Mouse (Mus musculus) kidney, adult 8-10 months (tissue): ENCODE measurements around the gene Ints5.
A peak's percentile ranks its signal among the peaks of the same experiment; 100 is the strongest.
"Not testable (repeated sequence)": the region's sequence is repeated elsewhere in the genome, so short reads cannot be mapped to it uniquely, and the experiment has no call there.

ENCODE experiments used
- DNase-seq, 2 experiments: peaks; one replicate each; pipeline ENCODE4 v3.0.0; 2022

Gene Ints5

GRCm38 (mm10) chr19:8892829-8893766 lies at the start of gene Ints5:
Gene Ints5, plus strand, starts transcription at chr19:8893005.
- peak; percentile 75 to 84 for DNase-seq

DNA sequence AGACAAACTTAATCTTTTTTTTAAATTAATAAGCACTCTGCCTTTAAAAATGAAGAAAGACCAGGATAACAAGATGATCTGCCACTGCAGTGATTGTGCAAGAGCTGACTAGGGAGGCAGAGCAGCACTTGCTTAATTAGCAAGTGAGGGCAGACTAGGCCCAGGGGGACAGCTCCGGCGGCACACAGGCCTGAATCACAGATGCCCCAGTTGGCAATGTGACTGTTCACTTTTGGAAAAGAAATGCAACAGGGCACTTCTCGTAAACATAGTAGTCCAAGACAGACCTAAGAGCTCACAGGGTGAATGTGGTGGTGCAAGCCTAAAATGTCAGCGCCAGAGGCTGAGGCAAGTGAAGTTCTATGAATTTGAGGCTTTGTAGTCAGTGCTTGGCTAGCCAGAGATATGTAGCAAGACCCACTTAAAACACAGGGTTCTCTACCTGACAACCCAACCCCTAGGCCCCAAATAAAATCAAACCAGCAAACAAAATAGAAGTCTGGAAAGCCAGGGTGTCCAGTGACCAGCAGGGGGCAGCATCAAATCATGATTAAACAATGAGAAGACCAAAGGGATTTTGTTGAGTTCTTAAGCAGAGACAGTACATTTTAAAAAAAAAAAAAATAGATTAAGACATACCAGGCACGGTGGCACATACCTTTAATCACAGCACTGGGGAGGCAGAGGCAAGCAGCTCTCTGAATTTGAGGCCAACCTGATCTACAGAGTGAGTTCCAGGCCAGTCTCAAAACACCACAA lies 48.3 kb upstream of the Ints5 start:
- peak; percentile 60 to 78 for DNase-seq

GRCm38 (mm10) chr19:8848356-8848755 lies 44.4 kb upstream of the Ints5 start:
- DNase-seq: no peak

- no peak for DNase-seq
Measured at GRCm38 (mm10) chr19:8850402-8850901, 42.4 kb upstream of the Ints5 start, which contains the start of gene Lrrn4cl. Gene Lrrn4cl, plus strand, starts transcription at chr19:8850768.

DNA sequence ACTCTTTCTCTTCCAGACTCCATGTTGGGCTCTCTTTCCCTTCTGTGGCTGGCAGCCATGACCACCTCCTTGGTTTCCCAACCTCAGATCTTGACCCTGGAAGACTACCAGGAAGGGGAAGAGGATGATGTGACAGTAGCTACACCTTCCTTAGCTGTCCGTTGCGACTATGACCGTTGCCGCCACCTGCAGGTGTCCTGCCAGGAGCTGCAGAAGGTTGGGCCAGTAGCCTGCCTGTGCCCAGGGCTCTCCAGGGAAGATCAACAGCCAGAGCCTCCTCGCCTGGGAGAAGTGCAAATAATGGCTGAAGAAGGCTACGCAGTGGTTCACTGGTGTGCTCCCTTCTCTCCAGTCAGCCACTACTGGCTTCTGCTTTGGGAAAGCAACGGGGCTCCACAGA lies 41.2 kb upstream of the Ints5 start:
- no peak for DNase-seq

GRCm38 (mm10) chr19:8852236-8852928 lies 40.4 kb upstream of the Ints5 start:
- no peak for DNase-seq

- DNase-seq: no peak
Measured at GRCm38 (mm10) chr19:8853117-8853516, 39.7 kb upstream of the Ints5 start.

- DNase-seq: peak; percentile 52 to 64
Measured at GRCm38 (mm10) chr19:8857689-8858088, 35.1 kb upstream of the Ints5 start.

DNA sequence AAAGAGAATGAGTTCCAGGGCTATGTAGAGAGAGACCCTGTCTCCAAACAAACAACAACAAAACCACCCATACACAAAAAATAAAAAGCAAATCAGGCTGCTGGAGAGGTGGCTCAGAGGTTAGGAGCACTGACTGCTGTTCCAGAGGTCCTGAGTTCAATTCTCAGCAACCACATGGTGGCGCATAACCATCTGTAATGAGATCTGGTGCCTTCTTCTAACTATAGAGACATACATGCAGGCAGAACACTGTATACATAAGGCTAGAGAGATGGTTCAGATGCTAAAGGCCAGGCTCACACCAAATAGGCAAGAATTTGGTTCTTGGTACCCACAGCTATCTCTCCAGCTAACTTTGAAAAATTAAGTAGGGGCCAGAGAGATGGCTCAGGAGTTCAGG lies 33.8 kb upstream of the Ints5 start:
- no peak for DNase-seq

DNA sequence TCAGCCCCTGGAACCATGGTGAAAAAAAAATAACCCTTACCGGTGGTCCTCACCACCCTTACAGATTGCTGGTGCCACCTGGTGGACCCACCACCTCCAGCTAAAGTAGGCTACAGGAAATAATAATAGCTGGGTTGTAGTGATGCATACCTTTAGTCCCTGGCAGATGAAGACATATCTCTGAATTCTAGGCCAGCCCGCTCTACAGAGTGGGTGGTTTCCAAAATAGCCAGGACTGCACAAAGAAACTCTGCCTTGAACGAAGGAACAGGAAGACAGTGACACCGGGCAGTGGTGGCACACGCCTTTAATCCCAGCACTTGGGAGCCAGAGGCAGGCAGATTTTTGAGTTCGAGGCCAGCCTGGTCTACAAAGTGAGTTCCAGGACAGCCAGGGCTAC lies 28.5 kb upstream of the Ints5 start:
- no peak for DNase-seq

DNA sequence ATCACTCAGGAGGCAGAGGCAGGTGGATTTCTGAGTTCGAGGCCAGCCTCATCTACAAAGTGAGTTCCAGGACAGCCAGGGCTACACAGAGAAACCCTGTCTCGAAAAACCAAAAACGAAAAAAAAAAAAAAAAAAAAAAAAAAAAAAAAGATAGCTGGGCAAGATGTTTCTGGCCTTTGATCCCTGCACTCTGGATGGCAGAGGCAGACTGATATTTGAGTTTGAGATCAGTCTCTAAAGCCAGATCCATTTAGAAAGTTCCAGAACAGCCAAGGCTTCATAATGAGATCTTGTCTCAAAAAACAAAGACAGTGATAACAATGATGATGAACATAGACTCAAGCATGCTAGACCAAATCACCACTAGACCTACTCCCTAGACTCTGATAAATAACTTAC lies 22.4 kb upstream of the Ints5 start:
- not testable (repeated sequence) for DNase-seq

GRCm38 (mm10) chr19:8870838-8871237 lies 22.0 kb upstream of the Ints5 start:
- no peak for DNase-seq

DNA sequence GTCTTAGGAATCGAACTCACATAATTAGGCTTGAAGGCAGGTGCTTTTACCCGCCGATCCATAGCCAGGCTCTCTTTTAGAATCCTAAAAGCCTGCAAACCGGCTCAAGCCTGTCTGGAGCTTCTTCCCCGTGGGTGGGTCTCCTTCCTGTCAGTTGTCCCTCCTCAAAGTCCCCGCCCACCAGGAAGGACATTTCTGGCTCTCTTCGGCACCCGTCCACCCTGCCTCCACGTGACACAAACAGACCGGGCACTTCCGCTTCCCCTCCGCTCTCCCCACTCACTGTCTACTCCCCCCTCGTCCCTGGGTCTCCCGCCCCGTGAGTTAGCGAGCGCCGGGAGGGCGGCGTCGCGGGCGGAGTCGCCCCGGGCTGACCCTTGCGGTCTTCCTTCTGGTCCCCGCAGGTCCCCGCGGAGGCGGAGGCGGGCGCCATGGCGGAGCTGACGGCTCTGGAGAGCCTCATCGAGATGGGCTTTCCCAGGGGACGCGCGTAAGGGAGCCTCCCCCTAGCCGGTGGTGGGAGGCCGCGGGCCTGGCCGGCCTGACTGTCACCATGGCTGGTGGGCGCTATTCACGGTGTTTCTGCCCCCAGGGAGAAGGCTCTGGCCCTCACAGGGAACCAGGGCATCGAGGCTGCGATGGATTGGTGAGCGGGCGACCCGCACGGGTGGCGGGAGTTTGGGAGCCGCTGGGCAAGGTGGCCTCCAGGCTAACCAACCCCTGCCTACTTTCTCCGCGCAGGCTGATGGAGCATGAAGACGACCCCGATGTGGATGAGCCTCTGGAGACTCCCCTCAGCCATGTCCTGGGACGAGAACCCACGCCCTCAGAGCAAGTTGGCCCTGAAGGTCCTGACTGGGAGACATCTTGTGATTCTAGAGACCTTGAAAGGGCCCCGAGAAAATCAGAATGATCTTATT lies 21.3 kb upstream of the Ints5 start, which contains the start of gene Ubxn1:
Gene Ubxn1, plus strand, starts transcription at position 230 of the 920 bp plus-strand sequence.
- peak; percentile 98 for DNase-seq

DNA sequence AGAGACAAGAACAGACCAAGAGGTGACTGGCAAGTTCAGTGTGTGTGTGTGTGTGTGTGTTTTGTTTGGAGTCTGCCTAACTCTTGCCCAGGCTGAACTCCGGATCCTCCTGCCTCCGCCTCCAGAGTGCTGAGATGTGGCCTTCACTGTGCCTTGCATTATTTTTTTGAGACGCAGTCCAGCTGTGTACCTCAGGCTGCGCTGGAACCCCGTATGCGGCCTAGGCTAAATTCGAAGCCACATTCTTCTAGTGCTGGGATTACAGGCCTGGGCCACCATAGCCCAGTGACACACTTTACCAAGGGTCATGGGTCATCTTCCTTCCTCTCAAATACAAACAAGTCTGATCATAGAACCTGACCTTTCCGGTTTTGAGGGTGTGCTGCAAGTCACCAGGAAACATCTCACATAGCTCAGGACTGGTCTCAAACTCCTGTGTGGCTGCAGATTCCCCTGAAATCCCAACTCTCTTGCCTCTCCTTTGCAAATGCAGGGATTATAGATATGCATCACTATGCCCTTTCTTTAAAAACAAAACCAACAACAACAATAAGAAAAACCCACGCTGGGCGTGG lies 20.5 kb upstream of the Ints5 start:
- no peak for DNase-seq

GRCm38 (mm10) chr19:8875031-8875430 lies 17.8 kb upstream of the Ints5 start:
- DNase-seq: no peak

DNA sequence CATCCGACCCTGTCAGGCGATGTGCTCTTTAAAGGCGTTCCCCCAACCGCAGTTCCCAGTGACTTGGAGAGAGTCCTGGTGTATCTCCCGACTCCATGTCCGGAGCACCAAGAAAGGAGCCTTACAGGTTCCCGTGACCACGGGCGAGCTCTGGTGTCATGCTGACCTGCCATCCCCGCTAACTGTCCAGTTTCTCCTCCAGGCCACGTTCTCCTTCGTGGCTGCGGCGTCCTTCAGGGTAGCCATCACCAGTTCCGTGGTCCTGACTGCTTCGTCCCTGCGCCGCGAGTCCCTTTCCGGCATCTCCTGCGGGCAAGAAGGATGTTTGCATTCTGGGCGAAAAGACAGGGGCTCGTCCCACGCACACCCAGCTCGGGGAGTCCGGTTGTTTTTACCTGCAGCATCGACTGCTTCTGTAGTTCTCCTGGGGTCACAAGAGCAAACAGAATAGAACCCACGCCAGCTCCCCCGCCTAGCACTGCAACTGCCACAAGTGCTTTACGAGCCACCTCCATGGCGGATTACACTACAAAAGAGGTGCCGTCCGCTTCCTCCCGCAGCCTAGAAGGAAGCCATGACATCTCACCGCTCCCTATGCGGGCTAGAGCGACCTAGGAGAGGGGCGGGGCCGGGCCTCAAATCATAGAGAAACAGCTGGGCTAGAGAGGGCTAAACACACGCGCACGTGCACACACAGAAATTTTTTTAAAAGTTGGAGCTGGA lies 12.3 kb upstream of the Ints5 start, which contains the start of gene Uqcc3:
Gene Uqcc3, minus strand, starts transcription at position 613 of the 723 bp plus-strand sequence.
- peak; percentile 92 to 93 for DNase-seq

DNA sequence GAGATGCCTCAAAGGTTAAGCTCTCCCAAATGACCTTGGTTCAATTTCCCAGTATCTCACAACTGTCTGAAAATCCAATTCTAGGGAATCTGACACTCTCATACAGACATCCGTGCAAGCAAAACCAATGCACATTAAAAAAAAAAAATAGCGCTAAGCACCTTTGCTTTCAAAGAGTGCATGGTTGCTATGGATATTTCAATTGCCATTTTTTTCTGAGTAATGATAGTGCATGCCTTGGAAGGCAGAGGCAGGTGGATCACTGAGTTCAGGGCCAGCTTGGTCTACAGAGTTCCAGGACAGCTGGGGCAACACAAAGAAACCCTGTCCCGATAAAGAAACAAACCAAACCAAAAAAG lies 11.8 kb upstream of the Ints5 start:
- no peak for DNase-seq

- no peak for DNase-seq
Measured at GRCm38 (mm10) chr19:8883616-8884015, 9.2 kb upstream of the Ints5 start, which contains the start of the genes Lbhd1 and Gm49403. Gene Lbhd1, plus strand, starts transcription at chr19:8883732. Gene Gm49403, plus strand, starts transcription at chr19:8883930.

DNA sequence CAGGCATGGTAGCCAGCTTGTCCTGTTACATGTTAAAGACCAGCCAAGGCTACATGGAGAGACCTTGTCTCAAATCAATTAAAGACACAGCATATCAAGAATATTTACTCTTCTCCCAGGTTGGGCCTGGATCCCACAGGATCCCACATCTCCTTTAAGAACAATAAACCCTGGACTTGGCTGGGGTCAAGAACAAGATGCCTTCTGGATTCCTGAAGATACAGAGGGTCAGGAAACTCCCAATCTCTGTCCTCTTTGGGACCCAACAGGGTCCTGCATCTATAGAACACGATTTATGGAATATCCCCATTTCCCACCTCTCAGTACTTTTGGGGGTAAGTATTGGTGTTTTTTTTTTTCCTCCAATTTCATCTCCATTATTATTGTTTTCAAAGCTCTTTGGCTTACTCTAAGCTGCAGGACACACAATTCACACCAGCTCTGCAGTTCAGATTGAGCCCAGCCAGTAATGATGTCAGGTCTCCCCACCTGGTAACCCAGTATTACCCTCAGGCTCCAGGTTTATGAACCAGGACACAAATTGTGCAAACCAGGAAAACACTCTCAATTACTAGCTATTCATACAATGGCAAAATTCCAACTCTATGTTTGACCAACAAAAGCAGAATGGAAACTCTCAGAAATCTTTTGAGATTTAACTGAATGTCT lies 5.8 kb upstream of the Ints5 start:
- DNase-seq: no peak
